ENCODE assay signal across 17 mouse cellular contexts in genomic region chr15:13217800-13218199, GRCm38 (mm10). TPM values are rescaled to one million over a fixed set of nuclear protein-coding genes. Genes with fewer than 3 reads are reported as not detected.
"Had no signal": no experiment of that assay in that cellular context is flagged by ENCODE, and none has a peak within 500 bp of the region (broad histone marks: within the 10 kb centered on the region; RNA-seq: fewer than 3 reads in every experiment).

No protein-coding gene starts in this region.

- H3K27ac ChIP-seq: liver, embryonic 15.5 days; lung, embryonic 15.5 days; macrophage; midbrain, embryonic 12.5 days; neural tube, embryonic 12.5 days had no signal

- H3K9ac ChIP-seq: liver, embryonic 15.5 days; liver, postnatal 0 days; lung, embryonic 15.5 days; midbrain, embryonic 12.5 days; neural tube, embryonic 12.5 days had no signal

- H3K9me3 ChIP-seq: liver, embryonic 15.5 days; lung, embryonic 15.5 days; megakaryocyte, embryonic 14.5 days; midbrain, embryonic 12.5 days; neural tube, embryonic 12.5 days had no signal

- H3K4me1 ChIP-seq: liver, embryonic 15.5 days; lung, embryonic 15.5 days; megakaryocyte, embryonic 14.5 days had no signal

- H3K4me2 ChIP-seq: liver, embryonic 15.5 days; lung, embryonic 15.5 days; midbrain, embryonic 12.5 days; neural tube, embryonic 12.5 days had no signal

- H3K36me3 ChIP-seq: liver, embryonic 15.5 days; lung, embryonic 15.5 days; midbrain, embryonic 12.5 days; neural tube, embryonic 12.5 days had no signal

- H3K27me3 ChIP-seq: liver, embryonic 15.5 days; lung, embryonic 15.5 days; megakaryocyte, embryonic 14.5 days; midbrain, embryonic 12.5 days; neural tube, embryonic 12.5 days had no signal

- DNase-seq: liver, postnatal 0 days; lung, adult 2 months; lung, postnatal 14 days; lung, postnatal 36 days; right cerebral cortex, postnatal 25 days; right cerebral cortex, postnatal 4 days; spleen, adult 18-20 months; thymus, adult 18-20 months; thymus, postnatal 14 days; thymus, postnatal 36 days had no signal

- ATAC-seq: liver, postnatal 0 days; lung, postnatal 0 days had no signal

- H3K4me3 ChIP-seq: liver, embryonic 15.5 days; lung, embryonic 15.5 days; megakaryocyte, embryonic 14.5 days; midbrain, embryonic 12.5 days; neural tube, embryonic 12.5 days had no signal

RNA-seq across cellular contexts. Expression of gene Cdh6, which starts 44.3 kb away (rescaled TPM):
- polyA plus RNA-seq: macrophage had no signal
